Mouse (Mus musculus): ENCODE measurements at regions not wholly inside any gene's neighbourhood (a gene's known extent, or its start where the extent isn't known, plus 50 kb on each side); places are given as distances from the start of the nearest gene placed in this dataset.

GRCm38 (mm10) chr9:33850993-33851392 is 634.7 kb upstream of the Kirrel3 start:
- in situ Hi-C loops (cut with MboI; ENCODE audit: unreplicated experiment in 2 of 2) = no loop called here

GRCm38 (mm10) chr9:33856169-33856568 is 629.5 kb upstream of the Kirrel3 start:
- in situ Hi-C loops (cut with MboI; ENCODE audit: unreplicated experiment in 2 of 2) = no loop called here

GRCm38 (mm10) chr9:33858511-33858910 is 627.2 kb upstream of the Kirrel3 start:
- in situ Hi-C loops (cut with MboI; ENCODE audit: unreplicated experiment in 2 of 2) = no loop called here

GRCm38 (mm10) chr9:33868666-33869065 is 617.0 kb upstream of the Kirrel3 start:
- in situ Hi-C loops (cut with MboI; ENCODE audit: unreplicated experiment in 2 of 2) = no loop called here

- in situ Hi-C loops (cut with MboI; ENCODE audit: unreplicated experiment in 2 of 2) = no loop called here
Measured at GRCm38 (mm10) chr9:33887279-33887678, 598.4 kb upstream of the Kirrel3 start.

- in situ Hi-C loops (cut with MboI; ENCODE audit: unreplicated experiment in 2 of 2) = no loop called here
Measured at GRCm38 (mm10) chr9:33892001-33892400, 593.7 kb upstream of the Kirrel3 start.

GRCm38 (mm10) chr9:33901313-33902076 is 584.2 kb upstream of the Kirrel3 start:
- in situ Hi-C loops (cut with MboI; ENCODE audit: unreplicated experiment in 2 of 2) = no loop called here

- in situ Hi-C loops (cut with MboI; ENCODE audit: unreplicated experiment in 2 of 2) = no loop called here
Measured at GRCm38 (mm10) chr9:33903991-33904570, 581.6 kb upstream of the Kirrel3 start.

GRCm38 (mm10) chr9:33914919-33915318 is 570.8 kb upstream of the Kirrel3 start:
- in situ Hi-C loops (cut with MboI; ENCODE audit: unreplicated experiment in 2 of 2) = no loop called here

- in situ Hi-C loops (cut with MboI; ENCODE audit: unreplicated experiment in 2 of 2) = no loop called here
Measured at GRCm38 (mm10) chr9:33915349-33916056, 570.2 kb upstream of the Kirrel3 start.

- in situ Hi-C loops (cut with MboI; ENCODE audit: unreplicated experiment in 2 of 2) = no loop called here
Measured at GRCm38 (mm10) chr9:33930286-33930685, 555.4 kb upstream of the Kirrel3 start.

GRCm38 (mm10) chr9:33934071-33934470 is 551.6 kb upstream of the Kirrel3 start:
- in situ Hi-C loops (cut with MboI; ENCODE audit: unreplicated experiment in 2 of 2) = no loop called here

GRCm38 (mm10) chr9:33954319-33954718 is 531.4 kb upstream of the Kirrel3 start:
- in situ Hi-C loops (cut with MboI; ENCODE audit: unreplicated experiment in 2 of 2) = no loop called here
